Mouse (Mus musculus): ENCODE data around the gene Prpf8.

The Prpf8 gene

GRCm38 (mm10) chr11:75459751-75460102, 26.9 kb upstream of the Prpf8 start:
- no peak for DNase-seq (ENCODE audit: extremely low spot score)

DNA sequence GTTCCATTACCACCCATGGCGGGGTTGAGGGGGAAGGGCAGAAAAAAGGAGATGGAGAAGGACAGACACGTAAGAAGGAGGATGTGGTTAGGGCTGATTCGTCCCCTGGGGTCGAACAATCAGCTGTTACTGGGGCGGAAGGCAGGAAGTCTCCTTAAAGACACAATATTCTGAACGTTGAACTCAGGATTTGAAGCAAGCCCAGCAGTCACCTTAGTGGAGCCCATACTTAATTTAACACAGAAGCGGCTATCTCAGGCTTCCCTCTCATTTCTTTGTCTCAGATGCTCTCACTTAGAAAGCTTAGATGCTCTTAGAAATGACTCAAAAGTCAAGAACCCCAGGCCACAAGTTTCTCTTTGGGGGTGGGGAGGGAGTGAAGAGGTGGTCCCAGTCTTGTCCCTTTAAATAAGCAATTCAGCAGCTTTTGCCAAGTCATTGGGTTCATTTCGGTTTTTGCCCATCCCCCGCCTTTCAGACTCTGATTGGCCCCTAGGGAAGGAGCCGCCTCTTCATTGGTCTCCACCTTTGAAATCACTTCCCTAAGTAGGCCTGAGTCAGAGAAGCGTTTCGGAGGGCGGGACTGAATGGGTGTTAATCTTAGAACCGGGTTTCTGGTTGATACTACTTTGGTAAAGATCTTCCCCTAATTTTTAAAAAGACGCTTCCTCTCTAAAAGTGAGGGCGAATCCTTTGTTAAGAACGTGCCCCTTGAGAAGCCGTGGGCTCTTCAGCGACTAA, 26.3 kb upstream of the Prpf8 start:
- DNase-seq (ENCODE audit: extremely low spot score), result peak; percentile 90

- DNase-seq (ENCODE audit: extremely low spot score), result peak; percentile 99
Observed at GRCm38 (mm10) chr11:75460844-75461742, 25.5 kb upstream of the Prpf8 start, which contains the start of gene Tlcd2. Gene Tlcd2 (plus strand): TSS chr11:75461715.

DNA sequence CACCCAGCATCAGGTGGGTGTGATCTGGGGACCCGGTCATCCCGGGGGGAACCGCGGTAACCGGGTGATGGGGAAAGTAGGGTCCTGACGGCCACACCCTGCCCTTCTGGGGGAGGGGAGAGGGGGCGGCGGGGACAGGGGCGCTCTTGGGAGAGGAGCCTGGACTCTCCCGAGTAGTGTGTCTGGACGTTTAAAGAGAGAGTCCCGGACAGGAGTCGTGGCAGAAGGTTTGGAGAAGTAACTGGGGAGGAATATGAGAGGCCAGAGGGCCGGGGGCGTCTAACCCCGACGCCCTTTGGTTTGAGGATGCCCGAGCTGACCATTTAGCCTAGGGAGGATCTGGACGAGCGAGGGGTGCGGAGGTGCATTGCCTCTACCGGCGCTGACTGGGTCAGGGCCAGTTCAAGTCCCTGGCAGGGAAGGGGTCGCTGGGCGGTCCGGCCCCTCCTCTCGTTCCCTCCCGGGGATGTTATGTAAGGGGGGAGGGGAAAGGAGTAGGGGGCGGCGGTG, 24.8 kb upstream of the Prpf8 start:
- DNase-seq (ENCODE audit: extremely low spot score), result peak; percentile 42

DNA sequence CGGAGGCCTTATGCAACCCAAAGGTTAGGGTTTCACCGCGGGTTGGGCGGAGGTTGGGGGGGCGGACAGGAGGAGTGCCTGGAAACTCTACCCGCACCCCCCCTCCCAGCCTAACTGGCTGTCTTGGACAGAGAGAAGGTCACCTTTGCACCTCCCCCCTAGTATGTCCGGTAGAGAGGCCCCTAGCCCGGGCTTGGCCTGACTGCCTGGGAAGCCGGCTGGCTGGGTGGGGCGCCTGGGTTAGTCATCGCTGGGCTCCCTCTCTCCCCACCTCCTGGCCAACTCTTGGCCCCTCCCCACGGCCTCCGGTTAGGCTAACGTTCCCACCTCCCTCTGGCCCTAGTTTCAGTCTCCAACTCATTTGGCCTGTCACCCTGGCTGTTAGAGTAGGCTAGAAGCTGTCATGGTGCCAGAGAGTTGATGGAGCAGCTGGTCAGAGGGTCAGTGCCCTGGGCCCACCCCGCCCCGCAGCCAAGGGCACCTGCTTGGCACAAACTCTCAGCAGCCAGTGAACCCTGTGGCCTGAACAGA, 24.3 kb upstream of the Prpf8 start:
- peak; percentile 59 for DNase-seq (ENCODE audit: extremely low spot score)

- peak; percentile 86 for DNase-seq (ENCODE audit: extremely low spot score)
Observed at GRCm38 (mm10) chr11:75462865-75463336, 23.7 kb upstream of the Prpf8 start.

DNA sequence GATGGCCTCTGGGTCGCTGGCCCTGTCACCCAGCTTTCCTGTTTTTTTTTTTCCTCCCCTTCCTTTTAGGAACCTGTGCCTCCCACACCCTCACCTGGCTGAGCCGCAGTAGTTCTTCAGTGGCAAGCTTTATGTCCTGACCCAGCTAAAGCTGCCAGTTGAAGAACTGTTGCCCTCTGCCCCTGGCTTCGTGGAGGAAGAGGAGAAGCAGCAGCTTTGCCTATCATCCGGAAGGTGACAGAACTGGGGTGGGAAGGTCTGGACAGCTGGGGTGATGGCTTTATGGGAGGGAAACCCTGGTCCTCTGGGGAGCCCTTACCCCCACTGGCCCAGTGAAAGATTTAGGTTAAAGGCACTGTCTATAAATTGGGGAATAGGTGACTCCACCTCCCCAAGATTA, 23.0 kb upstream of the Prpf8 start:
- no peak for DNase-seq (ENCODE audit: extremely low spot score)

DNA sequence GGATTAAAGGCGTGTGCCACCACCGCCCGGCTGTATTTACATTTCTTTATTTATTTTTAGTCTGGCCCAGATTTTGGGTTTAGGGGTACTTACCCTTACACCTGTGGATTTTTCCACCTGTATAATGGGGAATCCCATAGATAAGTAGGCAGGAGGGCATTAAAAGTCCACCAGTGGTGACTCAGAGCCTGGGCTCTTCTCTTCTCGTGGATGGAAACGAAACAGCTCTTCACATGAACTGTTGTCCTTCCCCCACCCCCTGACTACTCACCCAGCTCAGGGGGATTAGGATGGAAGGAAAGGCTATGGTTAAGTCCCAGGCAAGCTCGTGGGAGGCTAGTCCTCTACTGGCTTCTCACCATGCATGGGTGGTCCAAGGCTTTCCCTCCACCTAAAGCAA, 22.2 kb upstream of the Prpf8 start:
- DNase-seq (ENCODE audit: extremely low spot score), result no peak

DNA sequence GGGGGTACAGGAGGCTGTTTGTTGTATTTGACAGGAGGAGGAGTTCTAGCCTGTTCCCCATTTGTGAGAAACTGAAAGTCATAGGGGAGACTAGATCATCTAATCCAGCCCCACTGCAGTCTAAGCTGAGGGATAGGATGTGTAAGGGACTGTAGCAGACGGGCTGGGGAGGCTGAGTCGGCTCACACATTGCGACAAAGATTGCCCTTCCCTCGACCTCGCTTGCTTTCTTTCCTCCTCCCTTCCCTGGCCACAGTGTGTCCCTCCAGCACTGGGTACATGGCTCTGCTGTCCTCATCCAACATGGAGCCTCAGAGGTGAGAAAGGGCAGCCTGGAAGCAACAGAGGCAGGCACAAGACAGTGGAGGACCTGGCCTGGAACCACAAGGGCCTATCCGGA, 21.6 kb upstream of the Prpf8 start:
- DNase-seq (ENCODE audit: extremely low spot score), result no peak

DNA sequence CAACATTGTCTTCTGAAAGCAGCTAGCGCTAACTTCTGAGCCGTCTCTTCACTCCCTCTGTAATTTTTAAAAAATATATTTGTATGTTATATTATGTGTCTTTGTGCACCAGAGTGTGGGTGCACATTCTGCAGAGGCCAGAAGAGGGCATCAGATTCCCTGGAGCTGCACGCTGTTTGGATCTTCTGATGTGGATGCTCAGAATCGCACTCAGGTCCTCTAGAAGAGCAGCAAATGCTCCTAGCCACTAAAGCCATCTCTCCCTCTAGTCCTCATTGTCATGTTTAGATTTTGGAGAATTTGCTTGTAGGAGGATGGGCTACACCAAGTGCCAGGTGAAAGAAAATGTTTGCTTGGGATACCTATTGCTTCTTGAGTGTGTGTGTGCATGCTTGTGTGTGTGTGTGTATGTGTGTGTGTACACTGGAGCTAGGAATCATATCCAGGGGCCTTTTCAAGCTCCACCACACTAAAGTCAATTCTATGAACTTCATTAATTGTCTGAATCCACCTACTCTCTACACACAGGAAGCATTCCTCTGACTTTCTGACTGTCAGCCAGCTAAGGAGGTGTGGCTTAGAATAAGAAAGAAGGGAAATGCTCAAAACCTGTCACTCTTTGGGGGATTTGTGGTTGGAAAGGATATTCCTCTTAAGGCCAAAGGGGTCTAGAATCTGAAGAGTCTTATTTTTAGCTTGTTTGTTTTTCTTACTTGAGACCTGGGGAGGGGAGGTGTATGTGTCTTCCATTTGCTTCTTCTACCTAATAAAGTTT, 19.7 kb upstream of the Prpf8 start:
- no peak for DNase-seq (ENCODE audit: extremely low spot score)

GRCm38 (mm10) chr11:75467512-75468215, 19.0 kb upstream of the Prpf8 start:
- peak; percentile 70 for DNase-seq (ENCODE audit: extremely low spot score)

DNA sequence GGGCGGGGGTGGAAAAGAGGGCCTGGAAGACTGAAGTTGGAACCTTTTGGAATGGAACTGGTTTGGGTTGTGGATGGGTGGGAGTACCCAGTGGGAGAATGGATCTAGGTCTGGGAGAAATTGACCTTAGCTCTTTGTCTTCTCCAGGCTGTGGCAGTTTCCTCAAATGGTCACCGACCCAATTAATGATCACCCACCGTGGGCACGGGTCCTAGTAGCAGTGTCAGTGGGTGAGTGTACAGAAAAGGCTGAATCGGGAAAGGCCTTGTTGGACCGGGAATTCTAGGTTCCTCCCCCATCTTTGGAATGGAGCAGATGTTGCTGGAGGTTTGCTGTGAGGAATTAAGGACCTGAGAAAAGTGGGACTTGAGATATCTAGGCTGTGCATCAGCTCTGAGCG, 18.2 kb upstream of the Prpf8 start:
- no peak for DNase-seq (ENCODE audit: extremely low spot score)

DNA sequence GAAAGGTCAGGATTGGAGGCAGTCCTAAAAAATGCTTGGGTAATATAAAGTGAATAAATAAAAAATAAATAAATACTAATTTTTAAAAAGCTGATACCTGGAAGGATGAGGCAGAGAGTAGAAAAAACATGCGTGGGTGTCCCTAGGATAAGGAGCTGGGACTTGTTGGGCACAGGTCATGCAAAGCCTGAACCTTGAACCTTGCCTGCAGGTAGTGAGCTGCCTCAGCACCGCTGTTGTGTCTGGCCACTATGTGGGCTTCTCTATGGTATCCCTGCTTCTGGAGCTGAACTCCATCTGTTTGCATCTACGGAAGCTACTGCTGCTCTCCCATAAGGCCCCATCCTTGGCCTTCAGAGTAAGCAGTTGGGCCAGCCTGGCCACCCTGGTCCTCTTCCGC, 17.4 kb upstream of the Prpf8 start:
- no peak for DNase-seq (ENCODE audit: extremely low spot score)

DNA sequence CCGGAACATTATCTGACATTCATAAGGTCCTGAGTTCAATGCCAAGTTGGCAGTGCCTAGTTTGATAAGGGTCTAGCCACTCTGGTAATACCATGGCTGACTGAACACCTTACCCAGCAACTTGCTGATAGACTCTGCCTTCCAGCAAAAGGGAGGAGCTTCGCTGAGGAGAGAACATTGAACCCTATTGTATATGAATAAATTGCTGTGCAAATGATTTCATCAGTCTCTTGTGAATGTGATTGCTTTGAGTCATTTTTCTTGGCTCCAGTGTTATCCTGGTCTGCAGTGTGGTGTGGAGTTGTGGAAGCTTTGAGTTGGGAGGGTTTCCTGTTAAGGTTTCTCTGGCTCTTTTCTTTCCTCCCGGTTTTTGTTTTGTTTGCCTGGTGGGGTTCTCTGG, 15.9 kb upstream of the Prpf8 start:
- DNase-seq (ENCODE audit: extremely low spot score), result no peak

GRCm38 (mm10) chr11:75472469-75473081, 14.0 kb upstream of the Prpf8 start:
- DNase-seq (ENCODE audit: extremely low spot score), result no peak

DNA sequence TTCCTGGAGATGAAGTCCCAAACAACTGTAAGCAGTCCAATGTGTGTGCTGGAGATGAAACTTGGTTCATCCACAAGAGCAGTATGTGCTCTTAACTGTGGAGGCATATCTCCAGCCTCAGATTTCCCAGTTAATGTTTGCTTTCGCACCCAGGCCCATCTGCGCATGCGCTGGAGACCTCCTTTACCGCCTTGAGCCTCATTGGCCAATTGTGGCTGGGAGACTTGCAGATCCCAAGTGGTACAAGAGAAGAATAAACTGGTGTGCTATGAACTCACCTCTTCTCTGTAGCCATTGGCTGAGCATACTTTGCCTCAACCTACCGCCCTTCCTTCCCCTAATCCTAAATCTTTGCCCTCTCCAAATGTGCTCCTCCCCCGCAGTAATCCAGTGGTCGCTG, 13.2 kb upstream of the Prpf8 start:
- DNase-seq (ENCODE audit: extremely low spot score), result no peak

DNA sequence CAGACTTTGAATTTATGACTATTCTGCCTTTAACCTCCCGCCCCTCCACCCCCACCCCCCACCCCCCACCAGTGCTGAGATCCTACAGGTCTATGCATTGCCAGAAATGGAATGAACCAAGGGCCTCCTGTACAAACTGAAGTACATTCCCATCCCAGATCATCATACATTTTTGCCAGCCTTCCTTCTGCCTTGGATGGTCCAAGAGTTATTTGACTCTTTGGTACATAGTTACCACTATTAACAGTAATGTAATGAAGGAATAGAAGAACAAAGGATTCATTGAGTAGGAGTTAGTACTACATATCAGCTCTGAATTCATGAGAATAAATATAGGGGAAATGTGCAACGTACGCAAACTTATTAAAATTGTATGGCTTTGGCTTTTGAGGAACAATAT, 424 bp upstream of the Prpf8 start:
- no peak for DNase-seq (ENCODE audit: extremely low spot score)

DNA sequence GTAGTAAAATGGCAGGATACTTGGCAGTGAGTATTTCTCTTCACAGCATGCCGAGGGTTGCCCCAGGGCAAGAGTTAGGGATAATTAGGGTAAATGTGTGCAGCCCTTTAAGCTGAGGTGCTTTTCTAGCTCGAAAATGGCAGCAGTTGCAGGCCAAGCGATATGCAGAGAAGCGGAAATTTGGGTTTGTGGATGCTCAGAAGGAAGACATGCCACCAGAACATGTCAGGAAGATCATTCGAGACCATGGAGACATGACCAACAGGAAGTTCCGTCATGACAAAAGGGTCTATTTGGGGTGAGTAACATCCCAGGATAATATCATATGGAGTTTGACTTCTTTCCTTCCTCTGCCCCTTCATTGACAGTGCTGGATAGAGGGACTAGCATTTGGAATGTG, 880 bp downstream of the Prpf8 start:
- no peak for DNase-seq (ENCODE audit: extremely low spot score)

- no peak for DNase-seq (ENCODE audit: extremely low spot score)
Observed at GRCm38 (mm10) chr11:75494296-75495049, 7.9 kb downstream of the Prpf8 start.

- no peak for DNase-seq (ENCODE audit: extremely low spot score)
Observed at GRCm38 (mm10) chr11:75498126-75498525, 11.5 kb downstream of the Prpf8 start.

Measured in embryo, embryonic 9.5 days (tissue).